Mouse (Mus musculus): Measurements from ENCODE around the gene Tnip2. TPM values are rescaled to one million over a fixed set of nuclear protein-coding genes. Genes with fewer than 3 reads are reported as not detected.

Gene Tnip2
- polyA plus RNA-seq, 1 experiment from 2014 or later, result 15.8 TPM

DNA sequence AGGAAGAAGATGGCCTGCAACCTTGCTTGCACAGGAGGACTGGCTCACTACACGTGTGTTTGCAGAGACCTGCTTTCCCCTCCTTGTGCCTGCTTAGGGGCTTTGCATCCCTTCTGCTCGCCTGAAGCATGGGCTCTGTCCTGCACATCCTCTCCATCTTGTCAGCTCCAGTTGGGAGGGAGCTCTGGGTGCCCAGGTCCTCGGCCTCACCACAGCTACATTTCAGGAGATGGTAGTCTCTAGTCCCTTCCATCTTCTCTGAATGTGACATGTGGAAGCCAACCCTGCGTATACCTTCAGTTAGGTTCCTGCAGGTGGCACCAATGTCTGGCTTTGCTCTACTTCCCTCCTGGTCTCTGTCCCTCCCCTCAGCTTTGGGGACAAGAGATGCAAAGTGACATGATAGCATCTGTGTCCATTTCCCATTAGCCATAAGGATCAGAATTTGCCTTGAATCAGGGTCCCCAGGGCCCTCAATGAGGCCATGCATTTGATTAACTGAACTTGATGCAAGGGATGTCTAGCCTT, 10.2 kb upstream of the Tnip2 start:
- H3K4me2 ChIP-seq, result no peak overlapping the region
- no peak overlapping the region for H3K27ac ChIP-seq (ENCODE audit: poor library complexity, severe bottlenecking)
- H3K4me1 ChIP-seq (replicated peaks), result peaks cover 27% of the 10 kb centered on the region
- H3K9me3 ChIP-seq (replicated peaks), result no peaks in the 10 kb centered on the region
- H3K4me3 ChIP-seq, result no peak overlapping the region
- H3K27me3 ChIP-seq (replicated peaks), result no peaks in the 10 kb centered on the region
- no peak overlapping the region for H3K9ac ChIP-seq
- WGBS, result 55% methylated on average over 4 of the region's 4 CpGs
- ATAC-seq (ENCODE audit: insufficient number of reproducible peaks, low FRiP score), result no peak
- no peaks in the 10 kb centered on the region for H3K36me3 ChIP-seq

DNA sequence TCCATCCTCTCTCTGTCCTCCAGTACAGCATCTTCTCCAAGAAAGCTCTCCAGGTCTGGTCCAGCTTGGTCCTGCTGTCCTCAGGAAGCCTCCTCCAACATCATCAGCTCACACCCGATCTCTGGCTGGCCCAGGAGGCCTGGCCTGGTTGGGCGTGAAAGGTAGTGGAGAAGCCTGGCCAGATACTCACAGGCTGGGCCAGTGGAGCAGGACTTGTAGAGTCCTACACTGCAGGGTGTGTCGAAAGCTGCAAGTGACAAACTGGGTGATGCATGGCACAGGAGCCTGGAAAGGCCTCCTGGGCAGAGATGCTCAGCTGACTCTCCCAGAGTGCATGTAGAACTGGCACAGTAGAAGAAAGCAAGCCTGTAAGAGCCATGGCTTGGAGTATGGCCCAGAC, 7.5 kb upstream of the Tnip2 start:
- no peaks in the 10 kb centered on the region for H3K9me3 ChIP-seq (replicated peaks)
- no peaks in the 10 kb centered on the region for H3K36me3 ChIP-seq
- H3K4me1 ChIP-seq (replicated peaks), result peaks cover 23% of the 10 kb centered on the region
- H3K9ac ChIP-seq, result 0 out of 2 replicates have a peak overlapping the region, but pooled peaks have one; percentile 6
- H3K4me3 ChIP-seq, result no peak overlapping the region
- ATAC-seq (ENCODE audit: insufficient number of reproducible peaks, low FRiP score), result no peak
- no peak overlapping the region for H3K4me2 ChIP-seq
- WGBS, result 68% methylated on average over 3 of the region's 3 CpGs
- peak overlapping the region; percentile 67 for H3K27ac ChIP-seq (ENCODE audit: poor library complexity, severe bottlenecking)
- no peaks in the 10 kb centered on the region for H3K27me3 ChIP-seq (replicated peaks)

DNA sequence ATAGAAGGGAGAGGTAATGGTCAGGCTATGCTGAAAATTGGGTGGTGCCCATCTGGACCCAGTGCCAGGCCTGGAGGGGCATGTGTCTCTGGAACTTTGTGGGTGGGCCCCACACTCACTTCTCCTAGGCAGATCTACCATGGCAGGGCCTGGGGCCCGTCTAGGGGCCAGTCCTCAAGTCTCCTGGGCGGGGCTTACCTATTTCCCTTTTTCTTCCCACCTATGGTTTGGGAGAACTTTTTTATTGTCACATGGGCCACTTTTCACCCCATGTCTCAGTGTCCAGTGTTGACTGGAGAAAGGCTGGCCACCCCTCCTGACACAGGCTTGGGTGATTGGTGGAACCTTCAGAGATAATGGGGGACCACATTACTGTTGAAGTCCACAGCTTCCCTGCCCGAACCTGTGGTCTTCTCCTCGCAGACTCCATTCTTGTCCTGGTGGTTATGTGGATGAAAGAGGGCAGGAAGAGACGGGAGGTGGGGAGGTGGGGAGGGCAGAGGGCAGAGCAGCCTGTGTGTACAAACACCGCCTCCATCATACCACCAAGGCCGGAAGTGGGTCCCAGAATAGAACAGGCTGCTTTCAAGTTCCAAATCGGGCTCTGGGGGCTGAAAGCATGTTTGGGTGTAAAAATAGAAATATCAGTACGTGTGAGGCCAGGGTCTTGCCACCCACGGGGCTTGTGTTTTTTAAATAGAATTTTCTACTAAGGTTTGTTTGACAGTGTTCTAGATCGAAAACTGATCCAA, 6.8 kb upstream of the Tnip2 start:
- Histone ChIP-seq H3K27ac (ENCODE audit: poor library complexity, severe bottlenecking) (peak overlapping the region; percentile 67), H3K4me2 (0 out of 2 replicates have a peak overlapping the region, but pooled peaks have one; percentile 15)
- ATAC-seq (ENCODE audit: insufficient number of reproducible peaks, low FRiP score), result no peak

DNA sequence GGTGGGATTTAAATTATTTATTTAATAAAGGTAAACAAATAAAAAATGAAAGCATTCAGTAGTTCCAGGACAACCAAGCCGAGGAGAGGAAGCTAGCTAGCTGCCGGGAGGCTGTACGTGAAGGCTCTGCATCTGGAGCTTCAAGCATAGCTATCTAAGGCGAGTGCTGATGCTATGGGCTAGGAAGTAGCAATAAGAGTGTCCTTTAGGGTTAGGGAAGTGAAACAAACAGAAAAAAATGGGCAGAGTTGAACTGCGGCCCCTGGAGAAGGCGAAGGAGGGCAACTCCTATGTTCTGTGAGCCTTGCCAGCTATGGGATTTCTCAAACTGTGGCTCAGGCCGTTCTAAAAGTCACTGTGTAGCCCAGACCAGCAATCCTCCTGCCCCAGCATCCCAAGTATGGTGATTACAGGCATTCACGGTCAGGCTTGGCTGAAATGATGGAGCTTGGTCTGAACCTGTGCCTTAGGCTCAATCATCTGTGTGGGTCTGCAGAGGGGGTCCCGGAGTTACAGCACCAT, 5.7 kb upstream of the Tnip2 start:
- 82% methylated on average over 9 of the region's 9 CpGs for WGBS
- Histone ChIP-seq H3K27me3 (replicated peaks) (no peaks in the 10 kb centered on the region), H3K9me3 (replicated peaks) (no peaks in the 10 kb centered on the region), H3K9ac (no peak overlapping the region), H3K27ac (ENCODE audit: poor library complexity, severe bottlenecking) (no peak overlapping the region), H3K4me3 (no peak overlapping the region), H3K36me3 (no peaks in the 10 kb centered on the region), H3K4me1 (replicated peaks) (peaks cover 18% of the 10 kb centered on the region), H3K4me2 (no peak overlapping the region)
- ATAC-seq (ENCODE audit: insufficient number of reproducible peaks, low FRiP score), result no peak

More for the DNA sequence above, 6.8 kb upstream of the Tnip2 start:
- Histone ChIP-seq H3K4me3 (no peak overlapping the region), H3K9me3 (replicated peaks) (no peaks in the 10 kb centered on the region), H3K27me3 (replicated peaks) (no peaks in the 10 kb centered on the region), H3K4me1 (replicated peaks) (peaks cover 16% of the 10 kb centered on the region), H3K9ac (0 out of 2 replicates have a peak overlapping the region, but pooled peaks have one; percentile 6), H3K36me3 (no peaks in the 10 kb centered on the region)
- WGBS, result 44% methylated on average over 11 of the region's 11 CpGs

DNA sequence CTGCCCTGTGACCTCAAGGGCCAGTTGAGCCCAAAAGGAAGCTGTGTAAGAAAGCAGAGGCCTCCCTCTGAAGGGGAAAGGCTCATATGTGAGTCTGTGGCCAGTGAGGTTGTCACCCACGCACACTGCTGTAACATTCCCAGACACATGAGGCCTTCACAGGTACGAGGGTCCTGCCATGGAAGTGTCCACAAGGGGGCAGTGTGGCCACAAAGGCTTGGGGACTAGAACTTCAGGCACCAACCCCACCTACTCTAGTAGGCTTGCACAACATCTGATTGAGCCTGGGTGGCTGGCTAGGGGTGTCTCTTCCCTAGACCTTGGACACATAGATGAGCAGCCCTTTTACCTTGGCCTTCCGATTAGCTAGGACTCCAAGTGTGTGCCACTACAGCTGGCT, 4.1 kb upstream of the Tnip2 start:
- WGBS, result 25% methylated on average over 3 of the region's 3 CpGs

DNA sequence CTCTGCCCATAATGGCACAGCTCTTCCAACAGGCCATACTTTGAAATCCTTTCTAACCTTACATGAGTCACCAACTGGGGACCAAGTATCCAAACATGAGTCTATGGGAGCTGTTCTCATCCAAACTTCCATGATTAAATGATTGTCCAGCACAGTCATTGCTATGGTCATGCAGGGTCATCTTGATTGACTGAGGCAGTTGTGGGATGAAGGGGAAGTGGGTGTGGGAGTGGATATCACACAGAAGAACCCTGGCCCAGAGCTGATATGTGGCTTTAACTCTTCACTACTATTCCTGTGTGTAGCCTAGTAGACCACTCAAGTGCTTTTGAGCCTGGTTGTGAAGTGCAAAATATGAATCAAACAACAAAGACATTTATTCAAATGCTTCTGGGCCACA, 1.3 kb upstream of the Tnip2 start:
- no peak for ATAC-seq (ENCODE audit: insufficient number of reproducible peaks, low FRiP score)
- Histone ChIP-seq H3K27me3 (replicated peaks) (no peaks in the 10 kb centered on the region), H3K9me3 (replicated peaks) (no peaks in the 10 kb centered on the region), H3K4me1 (replicated peaks) (peaks cover 16% of the 10 kb centered on the region), H3K9ac (no peak overlapping the region), H3K4me2 (no peak overlapping the region), H3K27ac (ENCODE audit: poor library complexity, severe bottlenecking) (no peak overlapping the region), H3K36me3 (no peaks in the 10 kb centered on the region), H3K4me3 (no peak overlapping the region)

More for the DNA sequence above, 4.1 kb upstream of the Tnip2 start:
- Histone ChIP-seq H3K4me1 (replicated peaks) (peaks cover 26% of the 10 kb centered on the region), H3K9ac (no peak overlapping the region), H3K9me3 (replicated peaks) (no peaks in the 10 kb centered on the region), H3K36me3 (no peaks in the 10 kb centered on the region), H3K27me3 (replicated peaks) (no peaks in the 10 kb centered on the region), H3K4me2 (no peak overlapping the region), H3K27ac (ENCODE audit: poor library complexity, severe bottlenecking) (no peak overlapping the region), H3K4me3 (no peak overlapping the region)
- no peak for ATAC-seq (ENCODE audit: insufficient number of reproducible peaks, low FRiP score)

DNA sequence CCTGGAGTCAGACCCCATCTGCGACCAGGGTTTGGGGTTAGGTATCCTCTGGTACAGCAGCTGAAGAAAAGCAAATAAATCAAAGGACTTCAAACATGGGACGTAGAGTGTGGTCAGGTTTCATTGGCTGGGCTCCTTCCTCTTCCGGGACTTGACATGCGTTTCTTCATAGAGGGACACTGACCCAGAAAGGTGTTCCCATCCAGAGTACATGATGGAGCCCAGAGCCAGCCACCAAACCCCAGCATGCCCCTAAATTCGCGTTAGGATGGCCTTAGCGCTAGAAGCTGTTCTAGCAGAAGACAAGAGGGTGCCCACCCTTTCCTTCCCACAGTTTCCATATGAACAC, 401 bp upstream of the Tnip2 start:
- peak; percentile 19; the same call in 1 of the 2 replicates for ATAC-seq (ENCODE audit: insufficient number of reproducible peaks, low FRiP score)
- H3K36me3 ChIP-seq, result peaks cover 2% of the 10 kb centered on the region; the same call in 1 of the 2 replicates
- peak overlapping the region; percentile 96 for H3K4me3 ChIP-seq
- peak overlapping the region; percentile 59 for H3K9ac ChIP-seq
- H3K27ac ChIP-seq (ENCODE audit: poor library complexity, severe bottlenecking), result no peak overlapping the region
- H3K4me1 ChIP-seq (replicated peaks), result peaks cover 16% of the 10 kb centered on the region
- H3K4me2 ChIP-seq, result peak overlapping the region; percentile 97
- WGBS, result 22% methylated on average over 7 of the region's 7 CpGs
- no peaks in the 10 kb centered on the region for H3K9me3 ChIP-seq (replicated peaks)
- no peaks in the 10 kb centered on the region for H3K27me3 ChIP-seq (replicated peaks)

DNA sequence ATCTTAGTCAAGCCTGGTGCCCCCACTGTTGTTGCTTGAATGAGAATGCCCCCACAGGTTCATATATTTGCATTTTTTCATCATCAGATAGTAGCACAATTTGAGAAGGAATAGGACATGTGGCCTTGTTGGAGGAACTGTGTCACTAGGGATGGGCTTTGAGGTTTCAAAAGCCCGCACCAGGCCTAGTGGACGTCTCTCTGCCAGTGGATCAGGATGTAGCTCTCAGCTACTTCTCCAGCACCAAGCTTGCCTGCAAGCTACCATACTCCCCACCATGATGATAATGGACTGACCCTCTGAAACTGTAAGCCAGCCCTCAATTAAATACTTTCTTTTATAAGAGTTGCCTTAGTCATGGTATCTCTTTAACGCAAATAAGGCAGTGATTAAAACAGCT, 1.3 kb downstream of the Tnip2 start:
- Histone ChIP-seq H3K9me3 (replicated peaks) (no peaks in the 10 kb centered on the region), H3K27me3 (replicated peaks) (no peaks in the 10 kb centered on the region), H3K27ac (ENCODE audit: poor library complexity, severe bottlenecking) (no peak overlapping the region), H3K4me1 (replicated peaks) (peaks cover 16% of the 10 kb centered on the region), H3K4me3 (no peak overlapping the region), H3K9ac (no peak overlapping the region), H3K36me3 (peaks cover 5% of the 10 kb centered on the region; the same call in 1 of the 2 replicates), H3K4me2 (no peak overlapping the region; the same call in 1 of the 2 replicates)
- WGBS, result 87% methylated on average over 3 of the region's 3 CpGs
- no peak for ATAC-seq (ENCODE audit: insufficient number of reproducible peaks, low FRiP score)

DNA sequence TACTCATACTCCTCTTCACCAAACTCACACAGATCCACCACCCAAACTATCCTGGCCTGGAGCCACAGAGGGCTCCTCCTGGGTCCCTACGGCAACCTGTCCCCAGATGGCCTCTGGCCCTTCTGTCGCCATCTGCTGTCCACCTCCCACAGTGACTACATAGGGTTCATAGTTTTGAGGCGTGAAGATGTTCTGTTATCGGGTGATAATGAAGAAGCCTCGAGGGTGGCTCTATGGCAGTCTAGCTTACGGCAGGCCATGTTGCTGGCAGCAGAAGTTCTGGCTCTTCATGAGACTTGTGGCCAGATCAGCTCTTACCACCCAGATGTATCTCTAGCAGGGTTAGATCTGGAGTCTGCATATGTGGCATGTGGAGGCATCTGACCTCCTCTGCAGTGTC, 11.0 kb downstream of the Tnip2 start:
- no peaks in the 10 kb centered on the region for H3K9me3 ChIP-seq (replicated peaks)
- H3K4me2 ChIP-seq, result no peak overlapping the region
- H3K27me3 ChIP-seq (replicated peaks), result no peaks in the 10 kb centered on the region
- H3K27ac ChIP-seq (ENCODE audit: poor library complexity, severe bottlenecking), result no peak overlapping the region
- WGBS, result 62% methylated on average over 6 of the region's 6 CpGs
- H3K4me1 ChIP-seq (replicated peaks), result peaks cover 6% of the 10 kb centered on the region; the same call in 1 of the 2 replicates
- peaks cover 21% of the 10 kb centered on the region for H3K36me3 ChIP-seq
- no peak overlapping the region for H3K4me3 ChIP-seq
- no peak overlapping the region for H3K9ac ChIP-seq
- ATAC-seq (ENCODE audit: insufficient number of reproducible peaks, low FRiP score), result no peak; the same call in 1 of the 2 replicates

DNA sequence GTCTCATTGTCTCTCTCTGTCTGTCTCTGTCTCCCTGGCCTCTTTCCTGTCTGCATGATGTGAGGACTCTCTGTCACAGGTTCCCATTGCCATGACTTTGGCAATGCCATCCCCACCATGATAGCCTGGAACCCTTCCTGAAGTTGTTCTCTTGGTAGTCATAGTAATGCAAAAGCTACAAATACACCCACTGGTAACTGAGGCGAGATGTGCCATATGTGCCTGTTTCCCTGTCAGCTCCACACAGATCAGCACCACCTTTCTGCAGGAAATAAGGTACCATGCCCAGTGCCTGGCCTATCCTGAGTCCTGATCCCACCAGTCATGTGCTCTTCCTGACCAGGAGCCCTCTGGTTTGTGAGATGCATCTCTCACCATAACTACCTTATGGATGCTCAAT, 11.4 kb downstream of the Tnip2 start:
- WGBS, result 82% methylated on average over 1 of the region's 1 CpGs
- no peak for ATAC-seq (ENCODE audit: insufficient number of reproducible peaks, low FRiP score)

DNA sequence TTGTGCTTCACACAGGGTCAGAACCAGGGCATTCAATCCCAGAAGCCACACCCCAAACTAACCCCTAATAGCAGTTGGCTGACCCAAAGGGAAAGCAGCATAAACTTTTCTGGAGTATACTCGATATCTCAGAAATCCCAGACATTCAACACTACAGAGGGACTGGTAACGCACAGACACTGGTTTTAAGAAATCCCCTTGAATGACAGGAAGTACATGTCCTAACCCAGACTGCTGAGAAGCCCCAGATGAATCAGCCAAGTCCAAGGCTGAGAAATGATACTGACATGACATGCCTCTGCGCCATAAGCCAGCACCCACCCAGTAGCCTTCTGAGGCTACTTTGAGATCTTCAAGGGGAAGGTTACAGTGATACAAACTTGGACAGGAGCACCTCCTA, 12.2 kb downstream of the Tnip2 start:
- no peaks in the 10 kb centered on the region for H3K9me3 ChIP-seq (replicated peaks)
- peaks cover 24% of the 10 kb centered on the region for H3K36me3 ChIP-seq
- H3K4me1 ChIP-seq (replicated peaks), result peaks cover 6% of the 10 kb centered on the region; the same call in 1 of the 2 replicates
- no peak overlapping the region for H3K4me3 ChIP-seq
- H3K9ac ChIP-seq, result no peak overlapping the region
- 71% methylated on average over 3 of the region's 3 CpGs for WGBS
- H3K27me3 ChIP-seq (replicated peaks), result no peaks in the 10 kb centered on the region
- no peak for ATAC-seq (ENCODE audit: insufficient number of reproducible peaks, low FRiP score)
- no peak overlapping the region for H3K4me2 ChIP-seq
- H3K27ac ChIP-seq (ENCODE audit: poor library complexity, severe bottlenecking), result no peak overlapping the region

More for the DNA sequence above, 11.4 kb downstream of the Tnip2 start:
- no peak overlapping the region for H3K4me2 ChIP-seq
- no peak overlapping the region for H3K27ac ChIP-seq (ENCODE audit: poor library complexity, severe bottlenecking)
- H3K9me3 ChIP-seq (replicated peaks), result no peaks in the 10 kb centered on the region
- H3K27me3 ChIP-seq (replicated peaks), result no peaks in the 10 kb centered on the region
- H3K36me3 ChIP-seq, result peaks cover 21% of the 10 kb centered on the region
- H3K9ac ChIP-seq, result no peak overlapping the region
- no peak overlapping the region for H3K4me3 ChIP-seq
- peaks cover 6% of the 10 kb centered on the region; the same call in 1 of the 2 replicates for H3K4me1 ChIP-seq (replicated peaks)
